Mouse (Mus musculus): ENCODE data around the gene Irf2bp1. TPM values are rescaled to one million over a fixed set of nuclear protein-coding genes. Genes with fewer than 3 reads are reported as not detected.

Gene Irf2bp1
- polyA plus RNA-seq, 1 experiment, result 217 TPM

DNA sequence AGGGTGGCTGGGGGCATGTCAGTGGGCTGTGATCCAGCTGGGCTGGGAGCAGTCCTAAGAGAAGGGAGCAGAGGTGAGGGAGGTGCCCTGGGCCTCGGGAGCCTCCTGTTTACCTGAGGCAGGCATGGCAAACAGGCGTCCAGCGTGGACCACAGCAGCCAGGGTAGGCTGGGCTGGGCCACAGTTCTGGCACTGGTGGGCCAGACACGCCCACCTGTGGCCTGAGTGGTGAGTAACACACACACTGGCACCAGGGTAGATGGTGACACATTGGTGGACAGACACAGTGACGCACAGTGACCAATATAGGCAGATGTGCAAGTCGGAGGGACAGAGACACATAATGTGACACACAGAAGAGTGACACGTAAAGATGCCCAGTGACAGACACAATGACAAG, 6.7 kb downstream of the Irf2bp1 start:
- no peak for TF ChIP-seq GATA1 (IDR thresholded peaks at IDR 0.05; ENCODE audit: low read length)

DNA sequence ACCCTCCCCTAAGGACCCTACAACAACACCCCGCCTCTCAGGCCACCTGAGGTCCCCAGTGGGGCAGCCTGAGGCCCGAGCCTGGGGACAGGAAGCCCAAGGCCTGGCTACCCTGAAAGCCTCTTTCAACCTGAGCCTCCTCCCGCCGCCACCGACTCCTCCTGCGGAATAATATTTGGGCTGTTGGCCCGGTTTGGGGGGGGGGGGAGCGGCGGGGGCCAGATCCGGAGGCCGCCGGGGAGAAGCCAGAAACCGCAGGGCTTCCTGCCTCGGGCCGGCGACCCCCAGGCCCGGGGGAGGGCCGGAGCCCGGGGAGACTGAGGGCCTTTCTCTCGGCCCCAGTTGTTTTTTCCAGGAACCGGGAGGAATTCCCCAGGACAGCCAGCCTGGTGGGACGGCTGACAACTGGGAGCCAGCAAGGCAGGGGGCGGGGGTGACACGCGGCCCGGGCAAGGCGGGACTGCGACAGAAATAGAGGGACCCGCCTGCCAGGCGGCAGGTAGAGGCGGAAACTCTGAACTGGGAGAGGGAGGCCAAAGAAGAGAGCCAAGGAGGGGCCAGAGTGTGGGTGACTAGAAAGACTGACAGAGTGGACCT, 8.3 kb downstream of the Irf2bp1 start:
- no peak for TF ChIP-seq GATA1 (IDR thresholded peaks at IDR 0.05; ENCODE audit: low read length)

DNA sequence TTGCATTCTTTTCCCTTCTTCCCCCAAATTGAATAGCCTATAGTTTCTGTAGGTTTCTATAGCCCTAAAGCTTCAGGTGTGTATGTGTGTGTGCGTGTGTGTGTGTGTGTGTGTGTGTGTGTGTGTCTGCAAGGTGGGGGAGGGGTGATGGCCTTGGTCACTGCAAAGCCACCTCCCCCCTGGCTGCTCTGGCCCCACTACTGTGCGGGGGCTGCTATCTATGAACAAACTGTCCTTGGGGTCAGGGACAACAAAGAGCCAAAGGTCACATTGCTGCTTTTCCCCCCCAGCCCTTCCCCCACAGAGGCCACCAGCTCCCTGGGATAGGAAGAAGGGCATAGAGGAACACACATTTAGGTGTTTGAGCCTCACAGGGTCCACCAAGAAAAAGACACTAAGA, 9.0 kb downstream of the Irf2bp1 start:
- TF ChIP-seq GATA1 (IDR thresholded peaks at IDR 0.05; ENCODE audit: low read length), result no peak

DNA sequence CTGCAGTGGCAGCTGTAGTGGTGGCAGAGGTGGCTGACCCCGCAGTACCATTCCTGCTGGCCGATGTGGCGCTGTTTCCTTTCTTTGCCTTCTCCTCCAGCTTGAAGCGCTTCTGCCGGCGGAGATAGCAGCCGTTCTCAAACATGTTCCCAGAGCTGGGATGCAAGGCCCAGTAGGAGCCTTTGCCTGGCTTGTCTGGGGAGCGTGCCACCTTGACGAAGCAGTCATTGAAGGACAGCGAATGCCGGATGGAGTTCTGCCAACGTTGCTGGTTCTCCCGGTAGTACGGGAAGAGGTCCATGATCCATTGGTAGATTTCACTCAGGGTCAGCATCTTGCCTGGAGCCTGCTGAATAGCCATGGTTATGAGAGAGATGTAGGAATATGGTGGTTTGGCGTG, 10.6 kb downstream of the Irf2bp1 start:
- TF ChIP-seq GATA1 (IDR thresholded peaks at IDR 0.05; ENCODE audit: low read length), result no peak

DNA sequence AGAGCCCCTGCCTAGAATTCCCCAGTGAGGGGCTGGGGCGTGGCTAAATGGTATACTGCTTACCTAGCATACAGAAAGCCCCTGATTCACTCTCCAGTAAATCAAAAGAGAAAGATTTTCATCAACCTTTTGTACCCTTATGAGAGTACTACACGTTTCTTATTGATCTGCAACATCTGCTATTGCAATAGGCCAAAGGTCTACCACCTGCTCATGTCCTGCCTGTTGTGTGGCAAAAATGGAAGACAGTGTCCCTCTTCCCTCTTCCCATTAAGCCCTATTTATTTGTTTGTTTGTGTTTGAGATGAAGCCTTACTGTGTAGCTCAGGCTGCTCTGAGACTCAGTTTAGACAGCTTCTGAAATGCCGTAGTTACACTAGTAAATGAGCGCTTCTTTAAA, 12.2 kb downstream of the Irf2bp1 start:
- TF ChIP-seq GATA1 (IDR thresholded peaks at IDR 0.05; ENCODE audit: low read length), result no peak

DNA sequence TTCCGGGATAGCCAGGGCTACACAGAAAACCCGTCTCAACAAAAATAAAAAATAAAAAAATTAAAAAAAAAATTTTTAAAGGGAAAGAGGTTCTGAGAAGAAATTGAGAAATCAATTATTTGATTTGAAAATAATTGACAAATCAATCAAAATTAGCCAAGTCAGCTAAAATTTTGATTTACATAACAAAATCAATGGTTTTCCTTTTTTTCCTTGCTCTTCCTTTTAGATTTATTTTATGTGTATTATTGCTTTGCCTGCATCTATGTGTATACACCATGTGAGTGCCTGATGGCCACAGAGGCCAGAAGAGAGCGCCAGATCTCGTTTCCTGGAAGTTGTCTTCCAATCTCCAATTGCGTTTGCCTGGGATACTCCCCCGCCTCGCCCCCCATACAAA, 14.1 kb downstream of the Irf2bp1 start:
- no peak for TF ChIP-seq GATA1 (IDR thresholded peaks at IDR 0.05; ENCODE audit: low read length)

DNA sequence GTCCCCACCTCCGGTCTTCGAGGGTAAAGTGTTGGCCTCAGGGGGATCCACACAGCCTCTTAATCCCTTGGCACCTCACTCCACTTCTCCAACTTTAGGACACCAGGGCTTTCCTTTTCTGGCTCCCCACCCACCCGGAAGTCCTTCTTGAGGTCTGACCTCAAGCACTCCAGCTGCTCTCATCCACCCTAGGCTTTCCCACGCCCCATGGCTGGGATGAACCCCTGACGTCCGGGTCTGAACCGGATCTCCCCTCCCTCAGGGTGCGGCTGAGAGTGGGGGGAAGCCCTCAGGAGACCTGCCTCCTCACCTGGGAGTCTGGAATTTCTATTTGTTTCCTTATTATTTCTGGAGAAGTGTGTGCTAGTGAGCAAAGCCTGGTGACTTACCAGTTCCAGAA, 17.2 kb downstream of the Irf2bp1 start:
- no peak for TF ChIP-seq GATA1 (IDR thresholded peaks at IDR 0.05; ENCODE audit: low read length)

DNA sequence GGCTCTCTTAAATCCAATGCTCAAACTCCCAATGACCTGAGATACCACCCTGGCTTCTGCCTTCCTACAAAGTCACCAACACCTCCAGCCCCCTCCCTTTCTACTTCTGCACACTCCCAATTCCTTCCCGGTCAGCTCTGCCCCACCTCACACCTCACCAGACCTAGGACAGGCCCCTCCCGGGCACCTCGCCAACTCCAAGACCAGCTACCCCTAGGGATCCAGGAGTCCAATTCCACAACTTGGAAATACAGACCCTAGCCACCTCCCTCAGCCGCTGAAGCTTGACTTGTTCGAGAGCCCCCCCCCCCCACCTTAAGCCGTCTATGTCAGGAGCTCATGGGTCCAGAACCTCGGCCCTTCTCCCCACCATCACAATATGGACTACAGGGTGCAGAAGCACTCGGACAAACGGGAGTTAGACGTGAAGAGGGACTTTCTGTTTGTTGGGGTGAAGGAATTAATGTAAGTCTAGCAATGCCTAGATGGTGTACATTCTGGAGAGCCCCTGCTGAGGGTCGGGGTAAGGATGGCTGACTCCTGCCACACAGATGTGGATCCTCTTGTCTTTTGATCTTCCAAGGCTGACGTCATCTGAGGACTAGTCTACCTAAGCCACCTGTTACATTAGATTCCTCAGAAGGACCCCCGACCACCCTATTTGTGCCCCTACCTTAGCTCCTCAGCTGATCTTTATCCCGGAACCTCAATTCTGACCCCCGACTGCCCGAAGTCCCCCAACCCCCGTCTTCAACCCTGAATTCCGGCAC, 18.5 kb downstream of the Irf2bp1 start:
- no peak for TF ChIP-seq GATA1 (IDR thresholded peaks at IDR 0.05; ENCODE audit: low read length)

DNA sequence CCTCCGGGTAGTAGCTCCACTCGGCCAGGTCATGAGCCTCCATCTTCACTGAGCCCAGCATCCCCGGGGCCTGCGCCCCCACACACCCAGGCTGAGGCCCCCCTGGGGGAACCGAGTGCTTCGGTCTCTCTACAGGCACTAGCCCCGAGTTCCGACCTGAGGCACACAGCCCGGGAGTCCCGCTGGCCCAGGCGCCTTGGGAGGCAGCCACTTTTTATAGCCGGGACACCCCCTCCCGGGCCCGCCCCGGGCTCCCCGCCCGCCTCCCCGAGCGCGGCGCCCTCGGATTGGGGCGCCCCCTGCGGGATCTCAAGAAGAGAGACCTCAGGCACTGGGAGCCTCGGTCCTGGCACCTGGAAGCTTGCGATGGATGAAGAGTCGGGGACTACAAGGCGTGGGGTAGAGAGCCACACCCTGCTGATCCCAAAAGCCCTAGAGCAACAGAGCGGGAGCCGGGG, 19.5 kb downstream of the Irf2bp1 start, which contains the start of gene Foxa3:
Gene Foxa3, minus strand, starts transcription at position 182 of the 458 bp plus-strand sequence.
- no peak for TF ChIP-seq GATA1 (IDR thresholded peaks at IDR 0.05; ENCODE audit: low read length)

DNA sequence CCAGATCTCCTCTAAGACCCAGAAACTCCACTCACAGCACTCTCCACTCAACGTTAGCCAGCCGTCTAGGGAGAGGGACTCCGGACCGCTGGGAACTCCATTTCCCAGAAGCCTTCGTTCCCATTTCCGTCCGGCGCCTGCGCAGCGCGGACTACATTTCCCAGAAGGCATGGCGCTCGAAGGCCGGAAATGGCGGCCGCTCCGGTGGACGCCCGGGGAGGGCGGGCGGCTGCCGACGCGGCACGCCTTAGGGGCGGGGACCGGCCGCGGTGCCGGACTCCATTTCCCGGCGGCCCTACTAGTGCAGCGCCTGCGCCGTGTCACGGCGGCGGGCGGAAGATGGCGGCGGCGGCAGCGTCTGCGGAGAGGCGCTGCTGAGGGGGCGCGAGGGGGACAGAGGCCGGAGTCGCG, 20.3 kb downstream of the Irf2bp1 start, which contains the start of gene Sympk:
Gene Sympk, plus strand, starts transcription at position 282 of the 411 bp plus-strand sequence.
- no peak for TF ChIP-seq GATA1 (IDR thresholded peaks at IDR 0.05; ENCODE audit: low read length)

DNA sequence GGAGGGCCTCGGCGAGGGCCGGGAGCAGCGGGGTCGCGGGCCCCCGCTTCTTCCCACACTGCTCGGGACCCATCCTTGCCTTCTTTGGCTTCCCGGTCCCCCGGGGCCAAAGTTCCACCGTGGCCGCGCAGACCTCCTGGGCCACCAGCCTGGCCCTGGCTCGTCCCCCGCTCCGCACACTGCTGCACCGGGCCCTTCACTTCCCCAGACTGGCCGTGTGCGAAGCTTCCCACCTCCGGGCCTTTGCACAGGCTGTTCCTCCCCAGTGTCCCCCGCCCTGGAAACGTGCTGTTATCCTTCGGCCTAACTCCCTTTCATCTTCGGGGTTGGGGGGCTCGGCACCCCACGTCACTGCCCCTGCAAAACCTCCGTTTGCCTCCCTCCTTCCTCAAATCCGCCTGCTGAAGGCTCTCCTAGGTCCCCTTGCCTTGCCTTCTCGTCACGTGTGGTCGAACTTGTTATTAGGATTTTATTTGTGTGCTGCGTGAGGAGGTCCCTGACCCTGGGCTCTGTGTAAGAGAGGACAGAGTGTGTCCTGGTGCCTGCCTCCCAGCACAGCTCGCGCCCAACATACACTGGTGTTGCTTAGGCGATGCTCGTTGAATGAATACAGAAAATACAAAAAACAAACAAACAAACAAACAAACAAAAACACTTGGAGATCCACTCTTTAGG, 20.9 kb downstream of the Irf2bp1 start:
- no peak for TF ChIP-seq GATA1 (IDR thresholded peaks at IDR 0.05; ENCODE audit: low read length)

DNA sequence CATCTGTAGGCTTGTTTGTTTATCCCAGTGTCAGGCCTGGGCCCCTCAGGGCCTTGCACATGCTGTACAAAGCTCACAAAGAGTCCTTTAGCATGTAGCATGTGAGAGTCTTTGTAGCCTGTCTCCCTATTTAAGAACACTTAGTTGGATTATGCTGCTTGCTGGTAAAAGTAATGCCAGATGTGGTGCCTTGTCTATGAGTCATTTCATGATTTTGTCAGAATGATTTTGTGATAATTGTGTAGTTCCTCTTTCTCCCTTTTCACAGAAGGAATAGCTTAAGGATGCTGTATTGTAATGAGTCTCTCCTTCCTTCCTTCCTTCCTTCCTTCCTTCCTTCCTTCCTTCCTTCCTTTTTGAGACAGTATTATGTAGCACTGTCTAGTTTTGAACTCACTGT, 24.2 kb downstream of the Irf2bp1 start:
- no peak for TF ChIP-seq GATA1 (IDR thresholded peaks at IDR 0.05; ENCODE audit: low read length)

DNA sequence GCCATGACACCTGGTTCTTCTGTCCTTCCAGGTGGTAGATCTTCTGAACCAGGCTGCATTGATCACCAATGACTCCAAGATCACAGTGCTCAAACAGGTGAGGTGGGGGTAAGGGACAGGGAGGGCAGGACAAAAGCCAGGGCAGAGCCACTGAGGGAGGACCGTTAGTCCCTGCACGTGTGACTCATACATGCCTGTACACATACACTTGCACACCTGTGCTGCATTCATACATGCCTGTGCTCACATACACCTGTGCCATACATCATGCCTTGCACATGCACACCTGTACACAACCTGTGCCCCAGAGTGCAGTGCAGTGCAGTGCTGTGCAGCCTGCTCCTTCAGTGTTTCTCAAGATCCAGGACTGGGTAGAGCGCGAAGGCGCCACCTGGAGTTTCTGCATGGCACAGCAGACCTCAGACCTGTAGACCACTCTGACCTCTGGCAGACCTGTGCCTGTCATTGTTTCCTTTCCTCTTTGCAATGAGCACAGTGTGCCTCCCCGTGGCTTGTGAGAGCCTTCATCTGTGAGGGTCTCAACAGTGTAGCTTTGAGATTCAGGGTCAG, 25.3 kb downstream of the Irf2bp1 start:
- TF ChIP-seq GATA1 (IDR thresholded peaks at IDR 0.05; ENCODE audit: low read length), result no peak

DNA sequence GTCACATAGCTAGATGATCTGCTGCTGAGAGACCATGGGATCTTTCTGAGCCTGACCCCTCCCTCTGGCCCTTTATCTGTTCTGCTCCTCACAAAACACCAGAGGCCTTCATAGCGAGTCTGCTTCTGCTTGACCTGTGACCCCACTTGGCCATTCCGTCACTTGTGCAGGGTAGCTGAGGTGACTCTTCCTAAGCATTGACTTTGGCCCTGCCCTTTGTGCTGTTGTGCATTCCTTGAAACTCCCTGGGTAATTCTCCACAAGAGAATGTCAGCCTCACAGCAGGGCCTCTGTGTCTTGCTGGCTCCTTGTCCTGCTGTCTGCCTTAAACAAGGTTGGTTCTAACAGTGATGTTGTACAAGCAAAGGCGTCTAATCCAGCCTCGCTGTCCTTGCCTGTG, 27.8 kb downstream of the Irf2bp1 start:
- no peak for TF ChIP-seq GATA1 (IDR thresholded peaks at IDR 0.05; ENCODE audit: low read length)

DNA sequence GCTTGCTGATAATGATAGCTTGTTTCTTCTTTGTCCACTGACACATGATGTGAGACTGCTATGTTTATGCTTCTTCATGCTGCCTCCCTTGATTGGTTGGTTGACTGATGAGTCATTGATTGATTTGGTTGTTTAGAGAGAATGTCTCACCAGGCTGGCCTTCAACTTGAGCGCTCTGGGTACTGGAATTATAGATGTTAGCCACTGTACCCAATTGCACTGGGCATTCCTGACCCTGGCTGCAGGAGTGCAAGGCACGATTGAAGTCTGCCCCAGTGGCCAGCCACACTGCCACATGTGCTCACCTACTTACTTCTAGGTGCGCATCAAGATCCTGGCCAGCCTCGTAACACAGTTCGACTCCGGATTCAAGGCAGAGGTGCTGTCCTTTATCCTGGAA, 40.8 kb downstream of the Irf2bp1 start:
- TF ChIP-seq GATA1 (IDR thresholded peaks at IDR 0.05; ENCODE audit: low read length), result no peak

Data from G1E-ER4 (cell line).